Mouse (Mus musculus): ENCODE results near the gene Txnrd1.

DNA sequence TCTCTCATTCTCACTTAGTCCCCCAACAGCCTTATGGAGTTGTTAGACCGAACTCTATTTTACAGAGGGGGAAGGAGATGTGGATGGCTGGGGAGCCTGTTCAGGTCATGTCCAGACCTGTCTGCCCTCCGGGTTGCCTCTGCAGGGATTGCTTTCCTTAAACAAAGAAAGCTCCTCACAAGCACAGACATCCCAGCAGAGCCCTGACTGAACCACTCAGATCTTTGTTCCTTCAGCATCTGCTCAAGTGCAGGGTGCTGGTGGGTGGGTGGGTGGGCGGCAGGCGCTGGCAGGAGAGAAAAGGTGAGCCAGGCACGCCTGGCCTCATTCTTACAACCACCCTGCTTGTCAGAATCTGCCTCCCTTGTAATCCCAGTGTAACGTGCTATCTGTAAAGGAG lies 10.3 kb downstream of the Txnrd1 start:
- TF ChIP-seq EP300 (IDR thresholded peaks at IDR 0.05) (no peak), CTCF (IDR thresholded peaks at IDR 0.05) (no peak)

Measured in lung, postnatal 0 days (tissue).